Mouse (Mus musculus): ENCODE data around the gene Ggt1. TPM values are rescaled to one million over a fixed set of nuclear protein-coding genes. Genes with fewer than 3 reads are reported as not detected.

Ggt1 gene
- total and polyA plus RNA-seq, 2 experiments: 0.20 to 0.92 TPM

DNA sequence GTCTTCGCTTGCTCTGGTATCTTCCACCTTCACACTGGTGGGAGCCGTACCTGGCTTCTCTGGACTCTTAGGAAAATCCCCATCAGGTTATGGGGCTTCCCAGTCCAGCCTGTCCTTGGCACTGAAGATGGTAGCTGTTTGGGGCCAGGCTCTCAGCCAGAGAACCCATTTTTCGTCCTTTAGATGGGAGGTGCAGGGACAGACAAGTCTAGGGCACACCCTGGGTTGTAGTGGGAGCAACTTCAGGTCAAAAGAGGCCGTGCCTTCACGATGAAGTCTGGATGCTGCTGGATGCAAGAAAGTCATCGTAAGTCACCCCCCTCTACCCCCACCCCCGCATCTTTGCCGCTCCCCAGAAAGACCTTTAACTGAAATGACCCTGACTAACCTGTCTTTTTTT is 73.2 kb downstream of the Ggt1 start:
- Histone ChIP-seq H3K79me2 (ENCODE audit: control insufficient read depth, insufficient read depth, low read length) (no peaks in the 10 kb centered on the region), H3K4me3 (ENCODE audit: insufficient read depth, low read depth, low read length) (no peak overlapping the region), H3K27me3 (ENCODE audit: control insufficient read depth, insufficient read depth, low read length) (no peaks in the 10 kb centered on the region), H3K9ac (ENCODE audit: low read depth, low read length) (no peak overlapping the region), H3K27ac (replicated peaks; ENCODE audit: insufficient read depth, low read depth, low read length) (no peak overlapping the region), H3K4me1 (ENCODE audit: control insufficient read depth, insufficient read depth, low read length) (no peaks in the 10 kb centered on the region), H3K36me3 (ENCODE audit: control insufficient read depth, insufficient read depth, low read length) (no peaks in the 10 kb centered on the region)
- TF ChIP-seq CTCF (IDR thresholded peaks at IDR 0.05; ENCODE audit: low read depth, low read length) (no peak), POLR2A (IDR thresholded peaks at IDR 0.05; ENCODE audit: extremely low read depth, insufficient read depth, low read length) (no peak)
- no peak for DNase-seq (ENCODE audit: extremely low read depth, low read depth, low spot score)
- WGBS: 94% methylated on average over 8 of the region's 8 CpGs

- DNase-seq (ENCODE audit: extremely low read depth, low read depth, low spot score): no peak
- no peak overlapping the region for H3K27ac ChIP-seq (replicated peaks; ENCODE audit: insufficient read depth, low read depth, low read length)
- no peaks in the 10 kb centered on the region for H3K4me1 ChIP-seq (ENCODE audit: control insufficient read depth, insufficient read depth, low read length)
- no peaks in the 10 kb centered on the region for H3K79me2 ChIP-seq (ENCODE audit: control insufficient read depth, insufficient read depth, low read length)
- 68% methylated on average over 14 of the region's 14 CpGs for WGBS
- no peaks in the 10 kb centered on the region for H3K27me3 ChIP-seq (ENCODE audit: control insufficient read depth, insufficient read depth, low read length)
- H3K4me3 ChIP-seq (ENCODE audit: insufficient read depth, low read depth, low read length): no peak overlapping the region
- TF ChIP-seq CTCF (IDR thresholded peaks at IDR 0.05; ENCODE audit: low read depth, low read length) (no peak), POLR2A (IDR thresholded peaks at IDR 0.05; ENCODE audit: extremely low read depth, insufficient read depth, low read length) (no peak)
- H3K9ac ChIP-seq (ENCODE audit: low read depth, low read length): no peak overlapping the region
- H3K36me3 ChIP-seq (ENCODE audit: control insufficient read depth, insufficient read depth, low read length): no peaks in the 10 kb centered on the region
Observed at GRCm38 (mm10) chr10:75635019-75635692, 73.8 kb downstream of the Ggt1 start.

DNA sequence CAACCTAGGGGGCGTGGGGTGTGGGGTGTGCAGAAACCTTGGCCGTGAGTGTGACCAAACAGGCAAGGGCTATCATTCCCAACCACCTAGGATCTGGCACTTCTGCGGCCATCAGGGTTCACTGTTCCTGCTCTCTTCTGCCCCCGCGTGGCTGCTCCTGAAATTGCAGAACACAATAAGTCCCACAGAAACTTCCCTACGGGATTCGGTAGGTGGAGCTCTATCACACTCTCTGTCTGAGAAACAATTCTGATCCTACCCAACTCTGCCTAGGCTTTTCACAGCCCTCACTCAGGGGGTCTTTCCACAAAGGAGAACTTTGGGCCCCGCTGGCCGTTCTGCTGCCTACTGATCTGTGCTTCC is 74.3 kb downstream of the Ggt1 start:
- no peak overlapping the region for H3K27ac ChIP-seq (replicated peaks; ENCODE audit: insufficient read depth, low read depth, low read length)
- peak; percentile 55 for DNase-seq (ENCODE audit: extremely low read depth, low read depth, low spot score)
- no peaks in the 10 kb centered on the region for H3K27me3 ChIP-seq (ENCODE audit: control insufficient read depth, insufficient read depth, low read length)
- no peaks in the 10 kb centered on the region for H3K4me1 ChIP-seq (ENCODE audit: control insufficient read depth, insufficient read depth, low read length)
- H3K9ac ChIP-seq (ENCODE audit: low read depth, low read length): no peak overlapping the region
- no peak overlapping the region for H3K4me3 ChIP-seq (ENCODE audit: insufficient read depth, low read depth, low read length)
- H3K79me2 ChIP-seq (ENCODE audit: control insufficient read depth, insufficient read depth, low read length): no peaks in the 10 kb centered on the region
- 12% methylated on average over 9 of the region's 9 CpGs for WGBS
- TF ChIP-seq CTCF (IDR thresholded peaks at IDR 0.05; ENCODE audit: low read depth, low read length) (peak; percentile 93), POLR2A (IDR thresholded peaks at IDR 0.05; ENCODE audit: extremely low read depth, insufficient read depth, low read length) (no peak)
- no peaks in the 10 kb centered on the region for H3K36me3 ChIP-seq (ENCODE audit: control insufficient read depth, insufficient read depth, low read length)

Other genes starting within 250 kb of the Ggt1 start
- 0.65 and 2.2 TPM in 2 replicates for gene Adora2a, start 244.7 kb upstream of the Ggt1 start, total RNA-seq (2014; rRNA removed)
- gene Adora2a, start 244.7 kb upstream of the Ggt1 start, polyA plus RNA-seq (2012; rRNA removed): 2.2 and 2.6 TPM in 2 replicates
- 220 and 232 TPM in 2 replicates for gene Upb1, start 160.5 kb upstream of the Ggt1 start, total RNA-seq (2014; rRNA removed)
- gene Upb1, start 160.5 kb upstream of the Ggt1 start, polyA plus RNA-seq (2012; rRNA removed): 120 and 125 TPM in 2 replicates
- gene Snrpd3, start 44.1 kb upstream of the Ggt1 start, total RNA-seq (2014; rRNA removed): 26.6 and 29.1 TPM in 2 replicates
- 12.5 and 21.0 TPM in 2 replicates for gene Snrpd3, start 44.1 kb upstream of the Ggt1 start, polyA plus RNA-seq (2012; rRNA removed)
- 115 and 138 TPM in 2 replicates for gene Gucd1, start 43.6 kb upstream of the Ggt1 start, total RNA-seq (2014; rRNA removed)
- gene Gucd1, start 43.6 kb upstream of the Ggt1 start, polyA plus RNA-seq (2012; rRNA removed): 162 and 166 TPM in 2 replicates
- gene Lrrc75b, start 1.3 kb upstream of the Ggt1 start, total RNA-seq (2014; rRNA removed): under 0.01 TPM in 1 of 2 replicates, not detected in the other
- gene Lrrc75b, start 1.3 kb upstream of the Ggt1 start, polyA plus RNA-seq (2012; rRNA removed): 0.02 TPM in 1 of 2 replicates, not detected in the other
- gene Ggt5, start 27.7 kb downstream of the Ggt1 start, total RNA-seq (2014; rRNA removed): 1.2 and 2.0 TPM in 2 replicates
- gene Ggt5, start 27.7 kb downstream of the Ggt1 start, polyA plus RNA-seq (2012; rRNA removed): 7.0 and 10.6 TPM in 2 replicates
- 1.0 and 1.1 TPM in 2 replicates for gene Susd2, start 82.4 kb downstream of the Ggt1 start, total RNA-seq (2014; rRNA removed)
- 2.0 and 2.8 TPM in 2 replicates for gene Susd2, start 82.4 kb downstream of the Ggt1 start, polyA plus RNA-seq (2012; rRNA removed)
- 7.8 and 12.7 TPM in 2 replicates for gene Cabin1, start 202.7 kb downstream of the Ggt1 start, total RNA-seq (2014; rRNA removed)
- gene Cabin1, start 202.7 kb downstream of the Ggt1 start, polyA plus RNA-seq (2012; rRNA removed): 7.7 and 10.1 TPM in 2 replicates
- 347 and 388 TPM in 2 replicates for gene Ddt, start 211.8 kb downstream of the Ggt1 start, total RNA-seq (2014; rRNA removed)
- gene Ddt, start 211.8 kb downstream of the Ggt1 start, polyA plus RNA-seq (2012; rRNA removed): 898 and 914 TPM in 2 replicates
- not detected in 2 replicates for gene Gm20441, start 219.3 kb downstream of the Ggt1 start, total RNA-seq (2014; rRNA removed)
- 0.37 and 0.80 TPM in 2 replicates for gene Gm20441, start 219.3 kb downstream of the Ggt1 start, polyA plus RNA-seq (2012; rRNA removed)
- 126 and 181 TPM in 2 replicates for gene Gstt3, start 219.8 kb downstream of the Ggt1 start, total RNA-seq (2014; rRNA removed)
- gene Gstt3, start 219.8 kb downstream of the Ggt1 start, polyA plus RNA-seq (2012; rRNA removed): 198 and 213 TPM in 2 replicates
- 458 and 622 TPM in 2 replicates for gene Gstt1, start 237.0 kb downstream of the Ggt1 start, total RNA-seq (2014; rRNA removed)
- 1,012 and 1,223 TPM in 2 replicates for gene Gstt1, start 237.0 kb downstream of the Ggt1 start, polyA plus RNA-seq (2012; rRNA removed)